Mouse (Mus musculus): Measurements from ENCODE around the gene Fitm1. TPM values are rescaled to one million over a fixed set of nuclear protein-coding genes. Genes with fewer than 3 reads are reported as not detected.

The Fitm1 gene
- polyA plus RNA-seq, 1 experiment, result 17.5 TPM

DNA sequence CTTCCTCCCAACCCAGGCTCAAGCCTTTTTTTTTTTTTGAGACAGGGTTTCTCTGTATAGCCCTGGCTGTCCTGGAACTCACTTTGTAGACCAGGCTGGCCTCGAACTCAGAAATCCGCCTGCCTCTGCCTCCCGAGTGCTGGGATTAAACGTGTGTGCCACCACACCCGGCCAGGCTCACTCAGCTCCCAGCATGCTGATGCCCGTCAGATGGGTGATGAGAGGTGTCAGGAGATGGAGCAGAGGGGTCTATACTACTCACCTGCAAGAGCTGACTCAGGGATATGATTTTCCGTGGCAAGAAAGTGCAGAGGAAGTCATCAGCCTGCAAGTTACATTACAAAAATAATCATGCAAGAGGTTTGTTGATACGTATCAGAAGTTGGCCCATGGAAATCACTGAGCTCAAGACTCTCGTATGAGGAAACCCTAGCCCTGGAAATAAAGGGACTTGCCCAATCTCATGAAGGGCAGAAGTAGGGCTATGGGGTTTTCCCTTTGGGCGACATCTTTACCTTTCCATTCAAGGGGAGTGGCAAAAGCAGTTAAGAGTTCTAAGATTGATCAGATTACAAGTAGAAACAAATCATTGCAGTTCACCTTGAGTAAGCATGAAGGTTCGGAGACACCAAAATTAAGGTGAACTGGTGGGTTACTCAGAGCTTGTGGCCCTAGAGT, 14.5 kb downstream of the Fitm1 start:
- Histone ChIP-seq H3K4me1 (ENCODE audit: control insufficient read depth, insufficient read depth, low read length) (peaks cover 21% of the 10 kb centered on the region), H3K4me3 (replicated peaks; ENCODE audit: extremely low read depth, low read depth, low read length) (peak overlapping the region; percentile 84)
- 66% methylated on average over 11 of the region's 11 CpGs for WGBS
- no peak for TF ChIP-seq CTCF (IDR thresholded peaks at IDR 0.05; ENCODE audit: insufficient read depth, low read length)
- TF ChIP-seq POLR2A (IDR thresholded peaks at IDR 0.05; ENCODE audit: borderline replicate concordance, extremely low read depth, low read depth, low read length), result no peak
- DNase-seq, result no peak

- DNase-seq, result peak; percentile 91
- Histone ChIP-seq H3K4me3 (replicated peaks; ENCODE audit: extremely low read depth, low read depth, low read length) (peak within 1 kb of the TSS; percentile 87), H3K4me1 (ENCODE audit: control insufficient read depth, insufficient read depth, low read length) (peaks cover 18% of the 10 kb centered on the region)
- WGBS, result under 1% methylated on average over 22 of the region's 22 CpGs
- TF ChIP-seq CTCF (IDR thresholded peaks at IDR 0.05; ENCODE audit: insufficient read depth, low read length), result no peak
- TF ChIP-seq POLR2A (IDR thresholded peaks at IDR 0.05; ENCODE audit: borderline replicate concordance, extremely low read depth, low read depth, low read length), result peak; percentile 71; the same call in 1 of the 2 replicates
These were observed 15.4 kb downstream of the Fitm1 start, which contains the start of gene Psme2 for GRCm38 (mm10) chr14:55590748-55591330. Psme2 (minus strand) TSS chr14:55591113.

GRCm38 (mm10) chr14:55591331-55591891, 16.0 kb downstream of the Fitm1 start, which contains the start of gene Rnf31:
Rnf31 (plus strand) TSS chr14:55591708.
- Histone ChIP-seq H3K4me3 (replicated peaks; ENCODE audit: extremely low read depth, low read depth, low read length) (peak within 1 kb of the TSS; percentile 87), H3K4me1 (ENCODE audit: control insufficient read depth, insufficient read depth, low read length) (peaks cover 18% of the 10 kb centered on the region)
- TF ChIP-seq CTCF (IDR thresholded peaks at IDR 0.05; ENCODE audit: insufficient read depth, low read length), result no peak
- TF ChIP-seq POLR2A (IDR thresholded peaks at IDR 0.05; ENCODE audit: borderline replicate concordance, extremely low read depth, low read depth, low read length), result peak; percentile 63; the same call in 1 of the 2 replicates
- peak; percentile 92 for DNase-seq
- under 1% methylated on average over 33 of the region's 33 CpGs for WGBS

- TF ChIP-seq CTCF (IDR thresholded peaks at IDR 0.05; ENCODE audit: insufficient read depth, low read length) (no peak), POLR2A (IDR thresholded peaks at IDR 0.05; ENCODE audit: borderline replicate concordance, extremely low read depth, low read depth, low read length) (no peak)
- peak; percentile 38 for DNase-seq
- H3K4me3 ChIP-seq (replicated peaks; ENCODE audit: extremely low read depth, low read depth, low read length), result peak overlapping the region; percentile 87
- H3K4me1 ChIP-seq (ENCODE audit: control insufficient read depth, insufficient read depth, low read length), result peaks cover 18% of the 10 kb centered on the region
- WGBS, result 3% methylated on average over 16 of the region's 16 CpGs
These were observed 16.8 kb downstream of the Fitm1 start for GRCm38 (mm10) chr14:55592226-55592625.

DNA sequence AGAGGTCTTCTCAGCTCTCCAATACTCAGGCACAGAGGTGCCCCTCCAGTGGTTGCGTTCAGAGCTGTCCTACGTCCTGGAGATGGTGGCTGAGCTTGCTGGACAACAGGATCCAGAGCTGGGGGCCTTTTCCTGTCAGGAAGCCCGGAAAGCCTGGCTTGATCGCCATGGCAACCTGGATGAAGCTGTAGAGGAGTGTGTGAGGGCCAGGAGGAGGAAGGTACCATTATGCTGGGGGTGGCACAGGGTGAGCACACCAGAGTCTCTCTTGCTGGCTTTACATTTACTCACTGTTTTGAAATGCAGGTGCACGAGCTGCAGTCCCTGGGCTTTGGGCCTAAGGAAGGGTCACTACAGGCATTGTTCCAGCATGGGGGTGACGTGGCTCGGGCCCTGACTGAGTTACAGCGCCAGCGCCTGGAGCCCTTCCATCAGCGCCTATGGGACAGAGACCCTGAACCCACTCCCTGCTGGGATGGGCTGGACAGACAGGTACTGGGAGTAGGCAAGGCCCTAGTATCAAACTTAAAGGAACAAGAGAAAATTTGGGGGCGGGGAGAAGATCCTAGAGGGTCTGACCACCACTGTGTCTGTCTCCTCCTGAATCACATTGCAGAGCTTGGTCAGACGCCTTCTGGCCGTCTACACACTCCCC, 20.7 kb downstream of the Fitm1 start:
- TF ChIP-seq POLR2A (IDR thresholded peaks at IDR 0.05; ENCODE audit: borderline replicate concordance, extremely low read depth, low read depth, low read length) (no peak), CTCF (IDR thresholded peaks at IDR 0.05; ENCODE audit: insufficient read depth, low read length) (no peak)
- H3K4me1 ChIP-seq (ENCODE audit: control insufficient read depth, insufficient read depth, low read length), result peaks cover 14% of the 10 kb centered on the region
- DNase-seq, result no peak
- H3K4me3 ChIP-seq (replicated peaks; ENCODE audit: extremely low read depth, low read depth, low read length), result no peak overlapping the region
- 80% methylated on average over 13 of the region's 13 CpGs for WGBS

- 94% methylated on average over 21 of the region's 21 CpGs for WGBS
- no peak overlapping the region for H3K4me3 ChIP-seq (replicated peaks; ENCODE audit: extremely low read depth, low read depth, low read length)
- peaks cover 4% of the 10 kb centered on the region for H3K4me1 ChIP-seq (ENCODE audit: control insufficient read depth, insufficient read depth, low read length)
- no peak for DNase-seq
- TF ChIP-seq CTCF (IDR thresholded peaks at IDR 0.05; ENCODE audit: insufficient read depth, low read length) (no peak), POLR2A (IDR thresholded peaks at IDR 0.05; ENCODE audit: borderline replicate concordance, extremely low read depth, low read depth, low read length) (no peak)
These were observed 23.3 kb downstream of the Fitm1 start for GRCm38 (mm10) chr14:55598521-55599390.

DNA sequence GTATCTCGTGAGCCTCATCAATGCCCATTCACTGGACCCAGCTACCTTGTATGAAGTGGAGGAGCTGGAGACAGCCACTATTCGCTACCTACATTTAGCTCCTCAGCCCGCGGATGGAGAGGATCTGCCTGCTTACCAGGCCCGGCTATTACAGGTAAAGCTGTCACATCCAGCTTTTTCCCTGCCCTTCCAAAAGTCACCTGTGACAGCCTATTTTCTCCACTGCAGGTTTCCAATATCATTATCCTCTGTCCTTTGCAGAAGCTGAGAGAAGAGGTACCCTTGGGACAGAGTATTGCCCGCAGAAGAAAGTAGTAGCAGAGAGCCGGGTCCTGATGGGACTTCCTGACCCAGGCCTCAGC, 27.8 kb downstream of the Fitm1 start, which contains the start of gene Irf9:
Irf9 (plus strand) TSS at position 301 of the 362 bp plus-strand sequence.
- Histone ChIP-seq H3K4me1 (ENCODE audit: control insufficient read depth, insufficient read depth, low read length) (peaks cover 9% of the 10 kb centered on the region), H3K4me3 (replicated peaks; ENCODE audit: extremely low read depth, low read depth, low read length) (peak within 1 kb of the TSS; percentile 78)
- WGBS, result 67% methylated on average over 7 of the region's 7 CpGs
- no peak for DNase-seq
- TF ChIP-seq CTCF (IDR thresholded peaks at IDR 0.05; ENCODE audit: insufficient read depth, low read length) (no peak), POLR2A (IDR thresholded peaks at IDR 0.05; ENCODE audit: borderline replicate concordance, extremely low read depth, low read depth, low read length) (no peak)

DNA sequence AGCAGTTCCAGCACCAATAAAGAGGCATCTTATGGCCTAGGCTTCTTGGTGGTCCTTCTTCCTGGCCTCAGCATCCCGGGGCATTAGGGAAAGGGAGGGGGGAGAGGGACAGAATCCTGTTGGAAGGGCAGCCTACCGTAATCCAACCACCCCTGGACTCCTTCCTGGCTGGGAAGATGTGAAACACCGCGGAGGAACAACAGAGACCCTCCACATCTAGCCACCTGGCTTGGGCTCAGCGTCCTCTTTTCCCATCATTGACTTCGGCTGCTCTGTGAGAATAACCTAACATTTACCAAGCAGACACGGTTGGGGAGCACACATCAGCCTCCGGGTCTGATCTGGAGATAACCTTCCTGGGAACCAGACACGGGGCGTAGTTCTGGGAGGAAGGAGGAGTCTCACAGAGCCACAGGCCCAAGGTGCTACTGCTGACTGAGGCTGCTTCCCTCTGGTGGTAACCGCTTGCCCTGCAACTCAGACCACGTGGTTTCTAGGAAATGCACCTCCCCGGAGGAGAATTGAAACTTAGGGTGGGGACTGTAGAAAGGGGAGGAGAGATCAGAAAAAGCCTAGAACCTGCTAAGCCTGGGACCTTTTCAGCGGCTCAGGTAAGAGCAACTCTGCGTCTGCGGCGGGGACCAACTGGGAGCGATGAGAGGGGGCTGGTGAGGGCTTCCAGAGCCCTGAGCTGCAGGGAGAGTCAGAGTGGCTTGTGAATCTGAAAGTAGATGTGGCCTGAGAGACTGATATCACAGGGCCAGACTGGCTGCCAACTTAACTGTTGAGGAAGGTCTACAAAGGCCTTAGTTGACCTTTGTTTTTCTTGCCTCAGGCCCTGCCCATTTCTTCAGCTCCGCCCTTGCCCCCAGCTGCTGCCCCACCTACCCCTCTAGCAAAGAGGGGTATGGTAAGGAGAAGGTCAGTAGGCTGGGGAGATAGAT, 28.5 kb downstream of the Fitm1 start:
- H3K4me3 ChIP-seq (replicated peaks; ENCODE audit: extremely low read depth, low read depth, low read length), result peak overlapping the region; percentile 78
- TF ChIP-seq CTCF (IDR thresholded peaks at IDR 0.05; ENCODE audit: insufficient read depth, low read length), result peak; percentile 97
- TF ChIP-seq POLR2A (IDR thresholded peaks at IDR 0.05; ENCODE audit: borderline replicate concordance, extremely low read depth, low read depth, low read length), result peak; percentile 55; the same call in 1 of the 2 replicates
- H3K4me1 ChIP-seq (ENCODE audit: control insufficient read depth, insufficient read depth, low read length), result peaks cover 9% of the 10 kb centered on the region
- peak; percentile 92 for DNase-seq
- WGBS, result 4% methylated on average over 19 of the region's 19 CpGs

Measured in lung, adult 2 months (tissue).